Mouse (Mus musculus) midbrain, embryonic 15.5 days (tissue): Measurements from ENCODE around the gene Cetn4. TPM values are rescaled to one million over a fixed set of nuclear protein-coding genes. Genes with fewer than 3 reads are reported as not detected.

Experiments
- ATAC-seq: fragments of 200-750 bp; cut with Nextera tagmentation; replicated peaks from 2 replicates; pipeline ENCODE4 v1.8.0; 2017; ENCODE audit warnings: moderate TSS enrichment
- H3K27ac ChIP-seq: fragments of 300-500 bp; sonication (generic); 2 replicates; pipeline ENCODE4 v1.5.1; 2015; ENCODE audit warnings: mild to moderate bottlenecking, inconsistent platforms
- H3K27me3 ChIP-seq: fragments of 300-500 bp; sonication (generic); replicated peaks from 2 replicates; pipeline ENCODE4 v1.6.1; 2015; ENCODE audit warnings: inconsistent platforms
- H3K36me3 ChIP-seq: fragments of 300-500 bp; sonication (generic); replicated peaks from 2 replicates; pipeline ENCODE4 v1.6.1; 2015; ENCODE audit warnings: inconsistent platforms
- H3K4me1 ChIP-seq: fragments of 300-500 bp; sonication (generic); 2 replicates; pipeline ENCODE4 v1.6.1; 2015; ENCODE audit warnings: inconsistent platforms
- H3K4me2 ChIP-seq: fragments of 300-500 bp; sonication (generic); 2 replicates; pipeline ENCODE4 v1.6.1; 2015; ENCODE audit warnings: inconsistent platforms, mild to moderate bottlenecking, moderate library complexity
- H3K4me3 ChIP-seq: fragments of 300-500 bp; sonication (generic); 2 replicates; pipeline ENCODE4 v1.5.1; 2015; ENCODE audit warnings: mild to moderate bottlenecking, inconsistent platforms
- H3K9ac ChIP-seq: fragments of 300-500 bp; sonication (generic); 2 replicates; pipeline ENCODE4 v1.6.1; 2015; ENCODE audit warnings: mild to moderate bottlenecking, inconsistent platforms
- H3K9me3 ChIP-seq: fragments of 300-500 bp; sonication (generic); 2 replicates; pipeline ENCODE4 v1.6.1; 2016; ENCODE audit warnings: inconsistent platforms
- WGBS: fragments of 180-500 bp; shearing (Covaris S2); methylation state at CpG from one replicate; pipeline ENCODE4 v1.1.7; 2015; ENCODE audit warnings: mixed read lengths; 5-methylcytosine and 5-hydroxymethylcytosine counted together
- polyA plus RNA-seq: library from polyadenylated mRNA; unstranded; fragments of >200 nt; fragmentation: Nextera tagmentation; extraction: Ambion mirVana; gene quantifications from 2 replicates; pipeline ENCODE4 v1.2.1, GENCODE M21; 2015

The Cetn4 gene
- polyA plus RNA-seq, 1 experiment from 2014 or later, result 2.8 TPM

- Histone ChIP-seq H3K36me3 (no peaks in the 10 kb centered on the region), H3K4me1 (no peaks in the 10 kb centered on the region), H3K4me3 (no peak overlapping the region), H3K9me3 (no peaks in the 10 kb centered on the region), H3K27me3 (no peaks in the 10 kb centered on the region), H3K27ac (no peak overlapping the region), H3K4me2 (no peak overlapping the region), H3K9ac (no peak overlapping the region)
- WGBS, result 93% methylated on average over 15 of the region's 15 CpGs
- ATAC-seq, result no peak
Observed at GRCm38 (mm10) chr3:37257776-37258175, 54.7 kb downstream of the Cetn4 start.

Other genes starting within 250 kb of the Cetn4 start
- 0.09 and 0.25 TPM in 2 replicates for gene Adad1, start 249.2 kb downstream of the Cetn4 start, polyA plus RNA-seq
- 0.15 and 0.46 TPM in 2 replicates for gene Il2, start 186.7 kb downstream of the Cetn4 start, polyA plus RNA-seq
- not detected in 2 replicates for gene Il21, start 80.1 kb downstream of the Cetn4 start, polyA plus RNA-seq
- 4.9 and 5.0 TPM in 2 replicates for gene Bbs12, start 154 bp downstream of the Cetn4 start, polyA plus RNA-seq
- 0.34 and 0.51 TPM in 2 replicates for gene Fgf2, start 35.6 kb upstream of the Cetn4 start, polyA plus RNA-seq
- 27.4 and 36.2 TPM in 2 replicates for gene Spata5, start 107.2 kb upstream of the Cetn4 start, polyA plus RNA-seq
- gene Nudt6, start 107.5 kb upstream of the Cetn4 start, polyA plus RNA-seq, result 8.0 and 9.7 TPM in 2 replicates